In genomic region chr10:40583584-40584255, GRCm38 (mm10) we compare ENCODE assay signal across 9 mouse cellular contexts. TPM values are rescaled to one million over a fixed set of nuclear protein-coding genes. Genes with fewer than 3 reads are reported as not detected.
DNase-seq lines count a peak whose midpoint lies in the region; ATAC-seq and TF ChIP-seq lines count a peak whose summit lies in the region.
"Had no signal": no experiment of that assay in that cellular context is flagged by ENCODE, and none has a peak within 500 bp of the region (broad histone marks: within the 10 kb centered on the region; RNA-seq: fewer than 3 reads in every experiment).

No protein-coding gene starts in this region.

- peak; percentile 19; the same call in 1 of the 2 replicates for TF ChIP-seq CTCF in cerebellum, adult 2 months (IDR thresholded peaks at IDR 0.05; ENCODE audit: borderline replicate concordance, insufficient read depth, low read depth, low read length)

- H3K9ac ChIP-seq in ES-E14 (ENCODE audit: insufficient read depth, low read depth, low read length, poor library complexity, severe bottlenecking) = no peak overlapping the region
- no peak overlapping the region for H3K9ac ChIP-seq in embryonic facial prominence, embryonic 11.5 days (replicated peaks; ENCODE audit: low read length)
- H3K9ac ChIP-seq: limb, embryonic 15.5 days had no signal

- no peak overlapping the region for H3K4me2 ChIP-seq in embryonic facial prominence, embryonic 11.5 days (ENCODE audit: low read depth, low read length)
- H3K4me2 ChIP-seq: limb, embryonic 15.5 days had no signal

- H3K4me1 ChIP-seq in cerebellum, adult 2 months (ENCODE audit: control insufficient read depth, insufficient read depth, low read length) = no peaks in the 10 kb centered on the region
- no peaks in the 10 kb centered on the region for H3K4me1 ChIP-seq in ES-E14 (ENCODE audit: control insufficient read depth in 2 of 2, insufficient read depth in 2 of 2, low read length in 2 of 2, poor library complexity in 1 of 2)
- H3K4me1 ChIP-seq in embryonic facial prominence, embryonic 11.5 days (ENCODE audit: control insufficient read depth, insufficient read depth, low read length) = no peaks in the 10 kb centered on the region
- H3K4me1 ChIP-seq: limb, embryonic 15.5 days had no signal

- 82% methylated on average over 8 of the region's 8 CpGs for WGBS in cerebellum, adult 2 months
- 76% methylated on average over 8 of the region's 8 CpGs for WGBS in embryonic facial prominence, embryonic 11.5 days

- DNase-seq in cerebellum, adult 2 months = peak in 1 of 2 experiments; percentile 19
- no peak for DNase-seq in cerebellum, adult 9-11 months
- peak; percentile 40 to 50 for DNase-seq in layer of hippocampus, postnatal 10 days (ENCODE audit: low spot score in 2 of 2)
- DNase-seq in layer of hippocampus, adult 8-10 months (ENCODE audit: low spot score in 2 of 2) = no peak
- peak; percentile 60 for DNase-seq in ES-E14 (ENCODE audit: low read depth, low spot score)
- DNase-seq in embryonic facial prominence, embryonic 11.5 days (ENCODE audit: low spot score) = peak; percentile 19
- peak; percentile 57 for DNase-seq in testis, postnatal 10 days (ENCODE audit: low spot score)
- DNase-seq in spleen, adult 18-20 months = no peak

- H3K27me3 ChIP-seq in cerebellum, adult 2 months (ENCODE audit: control insufficient read depth, insufficient read depth, low read length) = no peaks in the 10 kb centered on the region
- H3K27me3 ChIP-seq in embryonic facial prominence, embryonic 11.5 days (ENCODE audit: control insufficient read depth, insufficient read depth, low read length) = no peaks in the 10 kb centered on the region
- H3K27me3 ChIP-seq: limb, embryonic 15.5 days had no signal

- no peaks in the 10 kb centered on the region for H3K36me3 ChIP-seq in ES-E14 (ENCODE audit: control insufficient read depth, insufficient read depth, low read length, poor library complexity, severe bottlenecking)
- H3K36me3 ChIP-seq in embryonic facial prominence, embryonic 11.5 days (replicated peaks; ENCODE audit: control insufficient read depth, insufficient read depth, low read depth, low read length) = no peaks in the 10 kb centered on the region
- H3K36me3 ChIP-seq: limb, embryonic 15.5 days had no signal

- no peaks in the 10 kb centered on the region for H3K9me3 ChIP-seq in ES-E14 (ENCODE audit: control insufficient read depth, insufficient read depth, low read depth, low read length)
- no peaks in the 10 kb centered on the region for H3K9me3 ChIP-seq in embryonic facial prominence, embryonic 11.5 days (replicated peaks; ENCODE audit: control insufficient read depth, low read length)
- H3K9me3 ChIP-seq: limb, embryonic 15.5 days had no signal

- in situ Hi-C loops in ES-E14 (cut with MboI; ENCODE audit: low sequenced_read_pairs in 2 of 2, unreplicated experiment in 2 of 2) = no loop called here

- ATAC-seq in embryonic facial prominence, embryonic 11.5 days (replicated peaks; ENCODE audit: insufficient number of reproducible peaks, low FRiP score, low TSS enrichment, low read depth) = no peak

- no peak overlapping the region for H3K27ac ChIP-seq in cerebellum, adult 2 months (ENCODE audit: insufficient read depth, low read length)
- no peak overlapping the region for H3K27ac ChIP-seq in ES-E14 (ENCODE audit: insufficient read depth, low read depth, low read length, poor library complexity, severe bottlenecking)
- no peak overlapping the region for H3K27ac ChIP-seq in embryonic facial prominence, embryonic 11.5 days (replicated peaks; ENCODE audit: low read depth, low read length)
- H3K27ac ChIP-seq: limb, embryonic 15.5 days had no signal

- TF ChIP-seq POLR2A in cerebellum, adult 2 months (IDR thresholded peaks at IDR 0.05; ENCODE audit: borderline replicate concordance, insufficient read depth, low read length) = no peak

- H3K4me3 ChIP-seq in cerebellum, adult 2 months (replicated peaks; ENCODE audit: insufficient read depth, low read depth, low read length) = no peak overlapping the region
- H3K4me3 ChIP-seq in ES-E14 (ENCODE audit: insufficient read depth in 1 of 2, low read depth in 1 of 2, low read length in 2 of 2, poor library complexity in 1 of 2, severe bottlenecking in 1 of 2) = no peak overlapping the region
- H3K4me3 ChIP-seq in embryonic facial prominence, embryonic 11.5 days (ENCODE audit: low read depth, low read length) = no peak overlapping the region
- H3K4me3 ChIP-seq: limb, embryonic 15.5 days had no signal

TF ChIP-seq in ES-E14, 5 proteins besides CTCF, POLR2A, EP300 and RAD21:
- no peak for TF ChIP-seq ZC3H11A (IDR thresholded peaks at IDR 0.05; ENCODE audit: borderline replicate concordance, low read depth, low read length)
- TF ChIP-seq CHD2 (IDR thresholded peaks at IDR 0.05; ENCODE audit: low read depth, low read length) = no peak
- TF ChIP-seq MAFK (IDR thresholded peaks at IDR 0.05; ENCODE audit: insufficient read depth, low read depth, low read length) = no peak
- TF ChIP-seq HCFC1 (IDR thresholded peaks at IDR 0.05; ENCODE audit: borderline replicate concordance, insufficient read depth, low read length) = no peak
- TF ChIP-seq ZNF384 (IDR thresholded peaks at IDR 0.05; ENCODE audit: low read depth, low read length) = no peak
TF ChIP-seq in ES-E14: peak in this region for 0.

RNA-seq across cellular contexts. Expression of gene Slc22a16, which starts 13.6 kb away (rescaled TPM):
- polyA plus RNA-seq in cerebellum, adult 2 months (2012; rRNA removed) = not detected in 2 replicates
- total RNA-seq in layer of hippocampus, postnatal 10 days (2021) = not detected
- not detected for total RNA-seq in layer of hippocampus, adult 8-10 months (2022)
- total RNA-seq in ES-E14 (2012; rRNA removed) = not detected in 2 replicates
- not detected in 2 replicates for polyA plus RNA-seq in embryonic facial prominence, embryonic 11.5 days (2014; fragmentation: Nextera tagmentation; extraction: Ambion mirVana)
- polyA plus RNA-seq: limb, embryonic 15.5 days had no signal

RNA-seq across cellular contexts. Expression of gene Ddo, which starts 46.1 kb away (rescaled TPM):
- 22.6 and 25.1 TPM in 2 replicates for polyA plus RNA-seq in cerebellum, adult 2 months (2012; rRNA removed)
- total RNA-seq in layer of hippocampus, postnatal 10 days (2021) = 1 to 10 TPM; 6.4 to 8.4 TPM
- 10 to 100 TPM; 19.4 to 21.8 (median 20.7) TPM for total RNA-seq in layer of hippocampus, adult 8-10 months (2022)
- 0.21 TPM in 1 of 2 replicates, not detected in the other for total RNA-seq in ES-E14 (2012; rRNA removed)
- polyA plus RNA-seq in embryonic facial prominence, embryonic 11.5 days (2014; fragmentation: Nextera tagmentation; extraction: Ambion mirVana) = 0.20 TPM in 1 of 2 replicates, not detected in the other

Comparison
In these comparisons a context has a peak if more than half of its experiments do, and no peak if none do; other contexts are left out.
1. DNase-seq: peak in layer of hippocampus, postnatal 10 days (2 of 2), ES-E14 (single experiment), embryonic facial prominence, embryonic 11.5 days (single experiment) and testis, postnatal 10 days (single experiment); none in cerebellum, adult 9-11 months (single experiment), layer of hippocampus, adult 8-10 months (0 of 2) and spleen, adult 18-20 months (0 of 2).